Mouse (Mus musculus) liver, adult 2 months (tissue): Measurements from ENCODE around the gene Gpr37l1. TPM values are rescaled to one million over a fixed set of nuclear protein-coding genes. Genes with fewer than 3 reads are reported as not detected.
A peak's percentile ranks its signal among the peaks of the same experiment; 100 is the strongest.
"Not testable (repeated sequence)": the region's sequence is repeated elsewhere in the genome, so short reads cannot be mapped to it uniquely, and the experiment has no call there.

Experiments used
- DNase-seq: peaks from one replicate; pipeline ENCODE4 v3.0.0-alpha.2; 2011; ENCODE audit warnings: low read depth, low spot score; ENCODE audit errors: extremely low read depth
- H3K27ac ChIP-seq: fragments of 200-500 bp; replicated peaks from 2 replicates; pipeline ENCODE4 v1.5.1; 2012; ENCODE audit warnings: low read depth, mild to moderate bottlenecking, control low read depth, inconsistent platforms, low read length; ENCODE audit not compliant: insufficient read depth
- H3K27me3 ChIP-seq: fragments of 200-500 bp; 2 replicates; pipeline ENCODE4 v1.6.1; 2012; ENCODE audit warnings: mild to moderate bottlenecking, moderate library complexity, low read length, inconsistent platforms; ENCODE audit not compliant: control insufficient read depth, insufficient read depth
- H3K36me3 ChIP-seq: fragments of 200-500 bp; 2 replicates; pipeline ENCODE4 v1.6.1; 2012; ENCODE audit warnings: low read length, inconsistent platforms; ENCODE audit not compliant: control insufficient read depth, insufficient read depth
- H3K4me1 ChIP-seq: fragments of 200-500 bp; 2 replicates; pipeline ENCODE4 v1.6.1; 2011; ENCODE audit warnings: low read length; ENCODE audit not compliant: control insufficient read depth, insufficient read depth
- H3K4me3 ChIP-seq: fragments of 200-500 bp; 2 replicates; pipeline ENCODE4 v1.5.1; 2011; ENCODE audit warnings: low read depth, mild to moderate bottlenecking, control low read depth, low read length, moderate library complexity; ENCODE audit not compliant: insufficient read depth
- H3K79me2 ChIP-seq: fragments of 200-500 bp; 2 replicates; pipeline ENCODE4 v1.6.1; 2012; ENCODE audit warnings: inconsistent platforms, mild to moderate bottlenecking, low read length, moderate library complexity; ENCODE audit not compliant: control insufficient read depth, insufficient read depth
- H3K9ac ChIP-seq: fragments of 200-500 bp; 2 replicates; pipeline ENCODE4 v1.6.1; 2012; ENCODE audit warnings: low read depth, mild to moderate bottlenecking, control low read depth, inconsistent platforms, low read length
- CTCF ChIP-seq: fragments of 200-500 bp; IDR thresholded peaks from 2 replicates; pipeline ENCODE4 v1.5.1; 2011; ENCODE audit warnings: low read depth, low read length, control low read depth
- POLR2A ChIP-seq: fragments of 200-500 bp; IDR thresholded peaks from 2 replicates; pipeline ENCODE4 v1.6.1; 2011; ENCODE audit warnings: low read length, control low read depth; ENCODE audit not compliant: insufficient read depth; ENCODE audit errors: extremely low read depth
- WGBS: fragments of 180-500 bp; shearing (Covaris S2); methylation state at CpG from one replicate; pipeline ENCODE4 v1.1.7; 2018; 5-methylcytosine and 5-hydroxymethylcytosine counted together
- polyA plus RNA-seq: library from polyadenylated mRNA; depleted of rRNA; stranded (reverse); fragments of >200 nt; gene quantifications from 2 replicates; pipeline ENCODE4 v1.2.3, GENCODE M21; 2012
- total RNA-seq: library from RNA; depleted of rRNA; stranded (reverse); fragments of >200 nt; gene quantifications from 2 replicates; pipeline ENCODE4 v1.2.3, GENCODE M21; 2014

Gene Gpr37l1
- total and polyA plus RNA-seq, 2 experiments: not detected

GRCm38 (mm10) chr1:135195907-135196440 is 28.5 kb upstream of the Gpr37l1 start:
- Histone ChIP-seq H3K4me3 (no peak overlapping the region), H3K27me3 (no peaks in the 10 kb centered on the region), H3K4me1 (no peaks in the 10 kb centered on the region), H3K79me2 (no peaks in the 10 kb centered on the region), H3K27ac (no peak overlapping the region), H3K9ac (no peak overlapping the region), H3K36me3 (no peaks in the 10 kb centered on the region)
- 49% methylated on average over 6 of the region's 6 CpGs for WGBS
- TF ChIP-seq POLR2A: no peak
- no peak for TF ChIP-seq CTCF
- DNase-seq: peak; percentile 40

DNA sequence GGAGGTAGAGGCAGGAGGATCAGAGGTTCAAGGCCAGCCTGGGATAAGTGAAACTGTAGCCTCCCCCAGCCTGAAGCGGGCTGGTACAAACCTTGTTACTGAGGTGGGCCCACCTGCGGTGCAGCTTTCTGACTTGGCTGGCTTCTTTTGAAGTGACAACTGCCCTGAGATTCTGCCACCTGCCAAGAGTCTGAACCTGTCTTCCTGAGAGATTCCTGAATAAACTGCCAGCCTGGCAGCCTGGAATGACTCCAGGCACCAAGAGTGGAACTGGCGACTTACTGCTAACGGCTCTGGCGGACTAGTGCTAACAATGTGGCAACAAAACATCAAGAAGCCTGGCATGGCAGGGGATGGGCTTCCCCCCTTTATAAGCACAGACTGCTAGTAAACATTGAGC is 26.9 kb upstream of the Gpr37l1 start:
- H3K27me3 ChIP-seq, H3K79me2 ChIP-seq, H3K27ac ChIP-seq, H3K4me1 ChIP-seq, DNase-seq, H3K4me3 ChIP-seq, H3K36me3 ChIP-seq, H3K9ac ChIP-seq: not testable (repeated sequence)
- 61% methylated on average over 5 of the region's 5 CpGs for WGBS

GRCm38 (mm10) chr1:135189186-135189585 is 21.7 kb upstream of the Gpr37l1 start:
- WGBS: 88% methylated on average over 4 of the region's 4 CpGs
- H3K4me1 ChIP-seq: no peaks in the 10 kb centered on the region
- no peaks in the 10 kb centered on the region for H3K36me3 ChIP-seq
- no peaks in the 10 kb centered on the region for H3K27me3 ChIP-seq
- no peak for DNase-seq
- TF ChIP-seq POLR2A (no peak), CTCF (no peak)
- H3K79me2 ChIP-seq: no peaks in the 10 kb centered on the region; the same call in 1 of the 2 replicates
- H3K9ac ChIP-seq: no peak overlapping the region
- H3K27ac ChIP-seq: no peak overlapping the region
- no peak overlapping the region for H3K4me3 ChIP-seq

DNA sequence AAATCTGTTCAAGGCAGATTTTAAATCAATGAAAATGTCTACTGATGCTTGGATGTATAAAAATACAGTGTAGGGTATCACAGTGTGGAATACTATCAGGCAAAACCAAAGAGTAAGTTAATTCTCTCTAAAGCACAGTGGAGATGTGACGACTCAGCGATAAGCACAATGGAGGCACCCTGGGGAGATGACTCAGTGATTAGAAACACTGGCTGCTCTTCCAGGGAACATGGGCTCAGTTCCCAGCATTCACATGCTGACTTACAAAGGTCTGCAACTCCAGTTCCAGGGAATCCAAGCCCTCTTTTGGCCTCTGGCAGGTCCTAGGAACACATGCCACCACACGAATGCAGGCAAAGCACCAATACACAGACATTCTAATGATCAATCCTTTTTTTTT is 20.7 kb upstream of the Gpr37l1 start:
- no peak for DNase-seq
- no peaks in the 10 kb centered on the region; the same call in 1 of the 2 replicates for H3K79me2 ChIP-seq
- no peak overlapping the region for H3K4me3 ChIP-seq
- no peak overlapping the region for H3K27ac ChIP-seq
- TF ChIP-seq CTCF: no peak
- TF ChIP-seq POLR2A: no peak
- H3K9ac ChIP-seq: no peak overlapping the region
- H3K4me1 ChIP-seq: no peaks in the 10 kb centered on the region
- H3K36me3 ChIP-seq: no peaks in the 10 kb centered on the region
- WGBS: 30% methylated on average over 3 of the region's 3 CpGs
- H3K27me3 ChIP-seq: no peaks in the 10 kb centered on the region

GRCm38 (mm10) chr1:135187016-135187415 is 19.5 kb upstream of the Gpr37l1 start:
- H3K27ac ChIP-seq, H3K9ac ChIP-seq, H3K79me2 ChIP-seq, H3K4me1 ChIP-seq, DNase-seq, H3K4me3 ChIP-seq, H3K36me3 ChIP-seq, H3K27me3 ChIP-seq: not testable (repeated sequence)
- WGBS: 62% methylated on average over 2 of the region's 2 CpGs

- no peak for DNase-seq
- TF ChIP-seq CTCF (no peak), POLR2A (no peak)
- H3K27ac ChIP-seq: no peak overlapping the region
- 59% methylated on average over 8 of the region's 8 CpGs for WGBS
- no peak overlapping the region for H3K4me3 ChIP-seq
- H3K9ac ChIP-seq: no peak overlapping the region
- no peaks in the 10 kb centered on the region for H3K4me1 ChIP-seq
- H3K36me3 ChIP-seq: no peaks in the 10 kb centered on the region
- no peaks in the 10 kb centered on the region; the same call in 1 of the 2 replicates for H3K79me2 ChIP-seq
- no peaks in the 10 kb centered on the region for H3K27me3 ChIP-seq
These were observed 18.9 kb upstream of the Gpr37l1 start for GRCm38 (mm10) chr1:135186427-135186826.
